Mouse (Mus musculus) forebrain, embryonic 14.5 days (tissue): ENCODE results near the gene Gm6676. TPM values are rescaled to one million over a fixed set of nuclear protein-coding genes. Genes with fewer than 3 reads are reported as not detected.
"Not testable (repeated sequence)": the region's sequence is repeated elsewhere in the genome, so short reads cannot be mapped to it uniquely, and the experiment has no call there.

Experiments
- ATAC-seq: fragments of 200-750 bp; cut with Nextera tagmentation; 2 replicates; pipeline ENCODE4 v1.8.0; 2017; ENCODE audit warnings: mild to moderate bottlenecking, moderate library complexity
- DNase-seq: peaks from one replicate; pipeline ENCODE4 v3.0.0-alpha.2; 2015; ENCODE audit warnings: low spot score
- H3K27ac ChIP-seq: fragments of 300-500 bp; sonication (generic); 2 replicates; pipeline ENCODE4 v1.5.1; 2014; ENCODE audit warnings: low read depth, mild to moderate bottlenecking, control low read depth, low read length, moderate library complexity
- H3K27me3 ChIP-seq: fragments of 300-500 bp; sonication (generic); replicated peaks from 2 replicates; pipeline ENCODE4 v1.6.1; 2014; ENCODE audit warnings: low read length, control low read depth, mixed read lengths; ENCODE audit not compliant: control insufficient read depth, insufficient read depth
- H3K36me3 ChIP-seq: fragments of 300-500 bp; sonication (generic); 2 replicates; pipeline ENCODE4 v1.6.1; 2014; ENCODE audit warnings: low read length, control low read depth; ENCODE audit not compliant: control insufficient read depth, insufficient read depth
- H3K4me1 ChIP-seq: fragments of 300-500 bp; sonication (generic); 2 replicates; pipeline ENCODE4 v1.6.1; 2014; ENCODE audit warnings: antibody characterized with exemption, low read length, control low read depth; ENCODE audit not compliant: control insufficient read depth, insufficient read depth
- H3K4me2 ChIP-seq: fragments of 300-500 bp; sonication (generic); 2 replicates; pipeline ENCODE4 v1.6.1; 2014; ENCODE audit warnings: mild to moderate bottlenecking, control low read depth, low read length
- H3K4me3 ChIP-seq: fragments of 300-500 bp; sonication (generic); 2 replicates; pipeline ENCODE4 v1.5.1; 2014; ENCODE audit warnings: low read depth, low read length, control low read depth
- H3K9ac ChIP-seq: fragments of 300-500 bp; sonication (generic); 2 replicates; pipeline ENCODE4 v1.6.1; 2014; ENCODE audit warnings: mild to moderate bottlenecking, low read length, control low read depth, moderate library complexity
- H3K9me3 ChIP-seq: fragments of 300-500 bp; sonication (generic); replicated peaks from 2 replicates; pipeline ENCODE4 v1.6.1; 2016; ENCODE audit warnings: low read length, control low read depth, mixed read lengths; ENCODE audit not compliant: control insufficient read depth
- WGBS: fragments of 180-500 bp; shearing (Covaris S2); extraction: QIAGEN DNeasy Blood & Tissue Kit; methylation state at CpG from one replicate; pipeline ENCODE4 v1.1.7; 2014; 5-methylcytosine and 5-hydroxymethylcytosine counted together
- polyA plus RNA-seq: library from polyadenylated mRNA; unstranded; fragments of >200 nt; fragmentation: Nextera tagmentation; extraction: Ambion mirVana; gene quantifications from 2 replicates; pipeline ENCODE4 v1.2.1, GENCODE M21; 2014

Gene Gm6676
- polyA plus RNA-seq = not detected in 2 replicates

- H3K4me3 ChIP-seq, H3K4me1 ChIP-seq, H3K9ac ChIP-seq, ATAC-seq, H3K36me3 ChIP-seq, DNase-seq, H3K9me3 ChIP-seq, H3K27ac ChIP-seq, H3K4me2 ChIP-seq, H3K27me3 ChIP-seq: not testable (repeated sequence)
- no CpG with 5 or more reads among the region's 2 CpGs for WGBS
Observed at GRCm38 (mm10) chr14:7125312-7125711, at the start of gene Gm6676. Gene Gm6676 (minus strand): TSS chr14:7125412.

GRCm38 (mm10) chr14:7174483-7174971, 49.3 kb upstream of the Gm6676 start, which contains the start of gene Gm3512:
Gene Gm3512 (minus strand): TSS chr14:7174533.
- not testable (repeated sequence) for H3K9ac ChIP-seq, H3K36me3 ChIP-seq, H3K27ac ChIP-seq, H3K4me3 ChIP-seq, DNase-seq, H3K27me3 ChIP-seq, H3K9me3 ChIP-seq, H3K4me2 ChIP-seq, H3K4me1 ChIP-seq
- ATAC-seq = peak; percentile 50; the same call in 1 of the 2 replicates
- WGBS = no CpG with 5 or more reads among the region's 37 CpGs

GRCm38 (mm10) chr14:7105124-7105802, 19.9 kb downstream of the Gm6676 start:
- Histone ChIP-seq H3K4me2 (peak overlapping the region; percentile 42), H3K27ac (peak overlapping the region; percentile 71; the same call in 1 of the 2 replicates), H3K4me3 (peak overlapping the region; percentile 35), H3K9ac (peak overlapping the region; percentile 62)
- 3% methylated on average over 6 of the region's 54 CpGs for WGBS
- not testable (repeated sequence) for H3K9me3 ChIP-seq, H3K36me3 ChIP-seq, H3K4me1 ChIP-seq, H3K27me3 ChIP-seq
- ATAC-seq = peak; percentile 58; the same call in 1 of the 2 replicates
- peak; percentile 44 for DNase-seq

GRCm38 (mm10) chr14:7100521-7100920, 24.7 kb downstream of the Gm6676 start, which contains the start of gene Gm3696:
Gene Gm3696 (minus strand): TSS chr14:7100621.
- H3K36me3 ChIP-seq, H3K4me1 ChIP-seq, H3K4me3 ChIP-seq, H3K27me3 ChIP-seq, H3K27ac ChIP-seq, DNase-seq, H3K9me3 ChIP-seq, ATAC-seq, H3K9ac ChIP-seq, H3K4me2 ChIP-seq: not testable (repeated sequence)
- 91% methylated on average over 1 of the region's 3 CpGs for WGBS

Other genes with a start within 250 kb of the Gm6676 start
- 6.6 and 7.6 TPM in 2 replicates for gene Gm3667, start 235.4 kb downstream of the Gm6676 start, polyA plus RNA-seq
- gene Gm6356, start 151.6 kb downstream of the Gm6676 start, polyA plus RNA-seq = not detected in 2 replicates
- gene Gm10406, start 98.0 kb downstream of the Gm6676 start, polyA plus RNA-seq = 2.6 and 3.0 TPM in 2 replicates
- gene Gm3685, start 80.4 kb downstream of the Gm6676 start, polyA plus RNA-seq = not detected in 2 replicates
- 5.9 and 7.3 TPM in 2 replicates for gene Gm3696, start 24.8 kb downstream of the Gm6676 start, polyA plus RNA-seq
- 5.4 and 8.0 TPM in 2 replicates for gene Gm3512, start 49.1 kb upstream of the Gm6676 start, polyA plus RNA-seq
- gene Gm16434, start 69.1 kb upstream of the Gm6676 start, polyA plus RNA-seq = not detected in 2 replicates
- not detected in 2 replicates for gene Gm3727, start 139.3 kb upstream of the Gm6676 start, polyA plus RNA-seq
- gene Gm3739, start 189.6 kb upstream of the Gm6676 start, polyA plus RNA-seq = 4.1 and 4.6 TPM in 2 replicates
- not detected in 2 replicates for gene Gm5797, start 207.0 kb upstream of the Gm6676 start, polyA plus RNA-seq
- not detected in 2 replicates for gene Gm8374, start 239.7 kb upstream of the Gm6676 start, polyA plus RNA-seq